Mouse (Mus musculus) retina, postnatal 1 day (tissue): ENCODE results near the gene Gm9376.

ENCODE experiments used
- DNase-seq: peaks from one replicate; pipeline ENCODE4 v3.0.0-alpha.2; 2012

Gene Gm9376

GRCm38 (mm10) chr14:118266660-118267059, at the start of gene Gm9376:
Gm9376 (plus strand) TSS chr14:118266960.
- no peak for DNase-seq

- DNase-seq = peak; percentile 14
Observed at GRCm38 (mm10) chr14:118220885-118221284, 45.9 kb upstream of the Gm9376 start.

GRCm38 (mm10) chr14:118225061-118225743, 41.6 kb upstream of the Gm9376 start:
- no peak for DNase-seq

- peak; percentile 43 for DNase-seq
Observed at GRCm38 (mm10) chr14:118225911-118226310, 40.8 kb upstream of the Gm9376 start.

- no peak for DNase-seq
Observed at GRCm38 (mm10) chr14:118226471-118227155, 40.1 kb upstream of the Gm9376 start.

- no peak for DNase-seq
Observed at GRCm38 (mm10) chr14:118232381-118232970, 34.3 kb upstream of the Gm9376 start.

GRCm38 (mm10) chr14:118233786-118234540, 32.8 kb upstream of the Gm9376 start:
- DNase-seq = peak; percentile 38

- DNase-seq = peak; percentile 53
Observed at GRCm38 (mm10) chr14:118234541-118235210, 32.1 kb upstream of the Gm9376 start.

GRCm38 (mm10) chr14:118235361-118235972, 31.3 kb upstream of the Gm9376 start:
- DNase-seq = peak; percentile 42

- peak; percentile 59 for DNase-seq
Observed at GRCm38 (mm10) chr14:118235973-118236885, 30.5 kb upstream of the Gm9376 start.

- DNase-seq = no peak
Observed at GRCm38 (mm10) chr14:118236886-118237289, 29.9 kb upstream of the Gm9376 start, which contains the start of gene Sox21. Sox21 (minus strand) TSS chr14:118237030.

- DNase-seq = peak; percentile 14
Observed at GRCm38 (mm10) chr14:118237786-118238185, 29.0 kb upstream of the Gm9376 start.

- DNase-seq = peak; percentile 13
Observed at GRCm38 (mm10) chr14:118239351-118239750, 27.4 kb upstream of the Gm9376 start.

GRCm38 (mm10) chr14:118241416-118241815, 25.3 kb upstream of the Gm9376 start:
- no peak for DNase-seq

- DNase-seq = no peak
Observed at GRCm38 (mm10) chr14:118253381-118253780, 13.4 kb upstream of the Gm9376 start.

- DNase-seq = no peak
Observed at GRCm38 (mm10) chr14:118268849-118269248, 2.1 kb downstream of the Gm9376 start.

- DNase-seq = no peak
Observed at GRCm38 (mm10) chr14:118272594-118273555, 6.1 kb downstream of the Gm9376 start.

GRCm38 (mm10) chr14:118277704-118278498, 11.1 kb downstream of the Gm9376 start:
- DNase-seq = no peak

GRCm38 (mm10) chr14:118282272-118282671, 15.5 kb downstream of the Gm9376 start:
- DNase-seq = no peak
